Mouse (Mus musculus) monocyte, adult 5-6 weeks (primary cell): ENCODE measurements around the gene Uckl1. TPM values are rescaled to one million over a fixed set of nuclear protein-coding genes. Genes with fewer than 3 reads are reported as not detected.
A peak's percentile ranks its signal among the peaks of the same experiment; 100 is the strongest.

Source experiments
- ATAC-seq: fragments of 153-309, 156-312 bp; replicated peaks from 2 replicates; pipeline ENCODE4 v1.8.0; 2017; ENCODE audit warnings: mild to moderate bottlenecking; ENCODE audit not compliant: low TSS enrichment, insufficient number of reproducible peaks, severe bottlenecking, poor library complexity, low FRiP score
- total RNA-seq: library from RNA; stranded (forward); fragments of 200-1000, 200-491, 200-594 nt; gene quantifications from 3 replicates; pipeline ENCODE4 v1.2.3, GENCODE M21; 2017

Uckl1 gene
- total RNA-seq, 1 experiment from 2014 or later, result 106 TPM

DNA sequence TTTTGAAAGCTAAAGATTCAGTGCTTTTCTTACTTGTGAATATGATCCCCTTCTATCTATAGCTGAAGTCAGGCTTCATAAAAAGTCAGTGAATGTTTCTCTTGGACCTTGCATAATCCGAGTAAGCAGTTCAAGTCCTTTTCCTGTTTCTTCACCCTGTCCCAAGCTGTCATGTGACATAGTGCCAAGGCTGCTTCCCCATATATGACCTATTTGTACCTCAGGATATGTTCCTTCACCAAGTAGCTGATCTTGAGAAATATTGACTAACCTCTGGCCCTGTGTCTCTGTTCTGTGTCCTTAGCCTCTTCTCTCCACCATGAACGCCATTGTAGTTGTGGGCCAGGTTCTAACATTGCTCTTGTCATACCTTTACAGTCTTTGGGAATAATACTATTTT lies 48.3 kb downstream of the Uckl1 start:
- peak; percentile 98 for ATAC-seq

DNA sequence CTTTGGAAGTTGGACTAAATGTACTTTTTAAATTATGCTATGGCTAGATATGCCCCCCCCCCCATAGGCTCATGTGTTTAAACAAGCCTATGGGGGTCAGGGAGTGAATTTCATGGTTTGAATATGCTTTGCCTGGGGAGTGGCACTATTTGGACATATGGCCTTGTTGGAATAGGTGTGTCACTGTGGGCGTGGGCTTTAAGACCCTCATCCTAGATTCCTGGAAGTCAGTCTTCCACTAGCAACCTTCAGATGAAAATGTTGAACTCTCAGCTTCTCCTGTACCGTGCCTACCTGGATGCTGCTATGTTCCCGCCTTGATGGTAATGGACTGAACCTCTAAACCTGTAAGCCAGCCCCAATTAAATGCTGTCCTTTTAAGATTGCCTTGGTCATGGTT lies 52.1 kb downstream of the Uckl1 start:
- ATAC-seq, result no peak

DNA sequence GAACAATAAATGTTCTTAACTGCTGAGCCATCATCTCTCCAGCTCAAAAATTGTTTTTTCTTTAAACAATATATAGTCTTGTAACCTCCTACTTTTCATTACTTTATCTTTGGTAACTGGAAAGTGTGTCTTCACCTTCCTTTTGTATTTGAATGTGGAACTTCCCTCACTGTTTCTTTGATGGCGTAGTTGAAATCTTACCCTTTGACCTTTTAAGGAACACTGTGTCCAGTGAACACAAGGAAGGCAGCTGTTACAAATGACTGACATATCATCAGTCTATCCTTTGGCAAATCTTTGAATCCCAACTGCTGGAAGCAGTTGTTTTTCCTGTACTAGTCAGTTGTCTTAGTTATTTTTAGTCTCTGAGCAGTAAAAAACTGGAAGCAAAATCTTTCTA lies 55.6 kb downstream of the Uckl1 start:
- no peak for ATAC-seq

DNA sequence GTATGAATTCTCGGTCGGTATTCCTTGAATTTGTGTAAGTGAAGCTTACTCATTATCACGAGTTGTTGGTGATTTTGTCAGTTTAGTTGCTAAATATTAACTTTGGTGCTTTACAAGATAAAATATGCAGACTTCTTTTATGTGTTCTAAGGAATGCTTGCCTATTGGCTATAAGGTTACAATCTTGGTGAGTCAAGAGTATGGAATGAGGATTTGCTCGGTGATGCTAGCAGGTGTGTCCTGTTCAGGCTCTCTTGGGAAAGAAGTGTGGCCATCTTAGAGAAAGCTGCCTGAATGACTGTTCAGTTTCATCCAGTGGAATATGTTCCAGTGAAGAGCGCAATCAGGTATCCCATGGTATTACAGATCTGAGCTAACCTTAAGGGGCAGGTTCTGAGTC lies 59.2 kb downstream of the Uckl1 start:
- no peak for ATAC-seq

DNA sequence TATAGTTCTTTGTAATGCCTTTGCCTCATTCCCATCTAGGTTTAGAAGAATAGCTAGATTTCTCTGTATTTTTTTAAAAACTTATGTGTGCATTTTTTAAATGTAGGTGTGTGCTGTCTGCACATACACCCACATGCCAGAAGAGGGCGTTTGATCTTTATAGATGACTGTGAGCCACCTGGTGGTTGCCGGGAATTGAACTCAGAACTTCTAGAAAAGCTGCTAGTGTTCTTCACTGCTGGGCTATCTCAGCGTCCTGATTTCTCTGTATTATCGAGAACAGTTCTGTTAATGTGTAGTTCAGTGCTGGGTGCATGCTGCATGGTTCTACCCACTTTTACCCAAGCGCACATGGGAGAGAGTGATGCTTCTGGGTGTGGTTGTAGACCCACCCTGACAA lies 61.9 kb downstream of the Uckl1 start:
- no peak for ATAC-seq

DNA sequence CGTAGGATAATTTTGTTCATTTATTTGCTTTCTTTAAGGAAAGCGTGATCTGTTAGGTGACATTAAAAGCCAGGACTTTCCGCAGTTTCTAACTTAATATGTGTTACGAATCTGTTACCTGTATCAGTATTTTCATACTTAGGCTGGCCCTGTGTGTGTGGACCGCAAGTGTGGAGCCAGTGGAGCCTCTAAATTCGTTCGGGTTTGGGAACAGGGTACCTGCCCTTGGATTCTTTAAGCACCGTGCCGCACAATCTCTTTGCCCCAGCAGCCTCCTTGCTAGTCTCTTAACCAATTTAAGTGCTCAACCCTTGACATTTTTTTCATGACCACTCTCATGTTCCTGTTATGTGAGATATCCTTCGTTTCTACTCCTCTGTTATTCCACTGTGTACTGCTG lies 63.2 kb downstream of the Uckl1 start:
- ATAC-seq, result no peak

DNA sequence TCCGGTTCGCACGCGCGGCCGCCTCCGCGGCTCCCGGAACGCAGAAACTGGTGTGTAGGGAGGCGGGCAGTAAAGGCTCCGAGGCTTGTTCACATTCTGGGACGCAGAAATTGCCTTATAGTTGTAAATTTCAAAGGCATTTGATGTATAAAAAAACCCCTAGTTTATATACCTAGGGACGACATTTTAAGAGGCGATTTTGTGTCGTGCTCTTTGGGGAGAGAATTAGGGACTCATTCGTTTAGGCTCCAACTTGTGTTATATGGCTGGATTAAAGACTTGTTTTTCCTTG lies 63.8 kb downstream of the Uckl1 start:
- ATAC-seq, result no peak

DNA sequence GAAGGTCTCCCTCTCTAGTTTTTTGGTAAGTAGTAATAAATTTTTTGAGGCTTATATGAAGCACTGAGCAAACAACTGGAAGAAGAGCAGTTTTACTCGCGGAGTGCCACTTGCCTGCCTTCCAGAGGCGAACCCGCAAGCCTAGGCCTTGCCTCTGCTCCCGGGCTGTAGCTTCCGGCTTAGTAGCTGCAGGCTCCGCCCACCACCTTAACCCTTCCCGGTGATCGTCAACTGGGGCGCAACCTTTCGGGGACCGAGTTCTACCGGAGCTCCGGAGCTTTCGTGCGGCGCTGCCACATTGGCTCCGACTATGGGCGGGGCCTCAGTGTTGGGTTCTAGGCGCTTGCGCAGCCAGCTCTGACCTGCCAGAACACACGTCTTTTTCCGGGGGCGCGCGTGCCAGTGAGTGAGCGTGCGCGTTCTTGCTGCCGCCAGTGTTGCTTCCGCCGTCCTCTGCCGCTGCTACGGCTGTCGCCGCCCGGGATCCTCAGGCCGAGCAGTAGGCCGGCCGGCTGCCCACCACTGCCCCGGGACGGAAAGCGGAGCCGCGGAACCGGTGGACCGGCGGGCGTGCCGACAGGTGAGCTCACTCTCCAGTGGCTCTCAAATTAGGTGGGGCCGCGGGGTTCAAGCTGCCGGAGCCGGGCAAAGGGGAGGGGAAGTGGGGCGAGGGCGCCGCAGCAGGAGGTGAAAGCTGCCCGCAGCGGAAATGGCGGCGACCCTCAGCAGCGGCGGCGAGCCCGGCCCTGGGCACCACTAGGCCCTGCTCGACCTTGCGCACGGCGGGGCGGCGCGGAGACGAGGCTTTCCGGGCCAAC lies 64.4 kb downstream of the Uckl1 start, which contains the start of gene Dnajc5:
Gene Dnajc5 (plus strand): TSS at position 368 of the 818 bp plus-strand sequence.
- ATAC-seq, result peak; percentile 95

DNA sequence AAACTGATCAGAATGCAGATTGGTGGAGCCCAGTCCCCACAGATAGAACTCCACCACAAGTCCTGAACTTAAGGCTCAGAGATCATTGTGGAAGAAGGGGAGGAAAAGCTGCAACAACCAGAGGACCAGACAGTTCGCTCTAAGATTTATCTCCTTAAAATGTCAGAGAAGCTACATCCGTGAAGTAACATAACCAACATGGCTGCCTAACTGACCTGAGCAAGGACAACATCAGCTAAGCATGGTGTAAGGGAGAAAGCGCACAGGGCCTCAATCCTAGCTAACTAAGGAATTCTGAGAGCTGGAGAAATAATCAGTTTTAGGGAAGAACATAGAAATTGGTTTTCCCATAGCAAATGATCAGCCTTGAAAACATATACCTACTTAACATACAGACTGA lies 65.5 kb downstream of the Uckl1 start:
- ATAC-seq, result no peak

Other genes with a start within 250 kb of the Uckl1 start
- 65.6 to 98.9 TPM (median 66.9 TPM) in 3 replicates for gene Zgpat, start 220.0 kb downstream of the Uckl1 start, total RNA-seq
- gene Arfrp1, start 219.5 kb downstream of the Uckl1 start, total RNA-seq, result 51.2 to 71.0 TPM (median 67.9 TPM) in 3 replicates
- gene Lime1, start 204.8 kb downstream of the Uckl1 start, total RNA-seq, result 55.7 to 137 TPM (median 104 TPM) in 3 replicates
- gene Zbtb46, start 125.5 kb downstream of the Uckl1 start, total RNA-seq, result 2.3 to 4.3 TPM (median 3.8 TPM) in 3 replicates
- gene Abhd16b, start 91.7 kb downstream of the Uckl1 start, total RNA-seq, result not detected in 3 replicates
- gene Tpd52l2, start 87.8 kb downstream of the Uckl1 start, total RNA-seq, result 87.5 to 134 TPM (median 104 TPM) in 3 replicates
- gene Dnajc5, start 64.4 kb downstream of the Uckl1 start, total RNA-seq, result 47.3 to 71.5 TPM (median 52.6 TPM) in 3 replicates
- gene Prpf6, start 7.0 kb upstream of the Uckl1 start, total RNA-seq, result 65.7 to 104 TPM (median 96.6 TPM) in 3 replicates
- 6.6 to 20.6 TPM (median 10.2 TPM) in 3 replicates for gene Zfp512b, start 7.9 kb upstream of the Uckl1 start, total RNA-seq
- gene Samd10, start 14.3 kb upstream of the Uckl1 start, total RNA-seq, result 1.5 to 5.5 TPM (median 4.5 TPM) in 3 replicates
- not detected in 3 replicates for gene Gm29797, start 72.1 kb upstream of the Uckl1 start, total RNA-seq
- not detected in 3 replicates for gene Sox18, start 86.7 kb upstream of the Uckl1 start, total RNA-seq
- 3.8 to 20.0 TPM (median 10.0 TPM) in 3 replicates for gene Tcea2, start 95.4 kb upstream of the Uckl1 start, total RNA-seq
- 102 to 134 TPM (median 128 TPM) in 3 replicates for gene Rgs19, start 109.1 kb upstream of the Uckl1 start, total RNA-seq
- not detected in 3 replicates for gene Lkaaear1, start 113.5 kb upstream of the Uckl1 start, total RNA-seq
- gene Oprl1, start 130.1 kb upstream of the Uckl1 start, total RNA-seq, result 0.19 TPM in 1 of 3 replicates, not detected in the others
- gene Myt1, start 178.4 kb upstream of the Uckl1 start, total RNA-seq, result 0.29 TPM in 1 of 3 replicates, not detected in the others